ENCODE assay signal across 33 mouse cellular contexts in genomic region chr16:13735977-13736376, GRCm38 (mm10). TPM values are rescaled to one million over a fixed set of nuclear protein-coding genes. Genes with fewer than 3 reads are reported as not detected.
"Had no signal": no experiment of that assay in that cellular context is flagged by ENCODE, and none has a peak within 500 bp of the region (broad histone marks: within the 10 kb centered on the region; RNA-seq: fewer than 3 reads in every experiment).

No protein-coding gene starts in this region.

- ATAC-seq: hindbrain, embryonic 16.5 days; inflammation-experienced regulatory T-cells, adult 6 months; intestine, embryonic 15.5 days; intestine, postnatal 0 days; liver, postnatal 0 days had no signal

- H3K9ac ChIP-seq: heart, embryonic 12.5 days; hindbrain, embryonic 12.5 days; hindbrain, embryonic 14.5 days; intestine, embryonic 15.5 days; limb, embryonic 12.5 days; liver, embryonic 13.5 days; liver, embryonic 15.5 days; liver, postnatal 0 days had no signal

- H3K4me1 ChIP-seq: heart, embryonic 12.5 days; hindbrain, embryonic 12.5 days; limb, embryonic 10.5 days; limb, embryonic 12.5 days had no signal

- H3K4me2 ChIP-seq: heart, embryonic 12.5 days; hindbrain, embryonic 12.5 days; hindbrain, embryonic 14.5 days; intestine, embryonic 15.5 days; limb, embryonic 12.5 days; liver, embryonic 11.5 days; liver, embryonic 13.5 days; liver, embryonic 15.5 days had no signal

- H3K36me3 ChIP-seq: heart, embryonic 12.5 days; hindbrain, embryonic 10.5 days; hindbrain, embryonic 12.5 days; intestine, embryonic 15.5 days; limb, embryonic 10.5 days; limb, embryonic 12.5 days; liver, embryonic 13.5 days; liver, embryonic 15.5 days had no signal

- H3K4me3 ChIP-seq: gastrocnemius, adult 2 months; heart, adult 2 months; heart, embryonic 12.5 days; hindbrain, embryonic 10.5 days; hindbrain, embryonic 12.5 days; intestine, embryonic 15.5 days; layer of hippocampus, adult 2 months; left cerebral cortex, adult 2 months; limb, embryonic 10.5 days; limb, embryonic 12.5 days; liver, embryonic 13.5 days; liver, embryonic 15.5 days had no signal

- H3K9me3 ChIP-seq: heart, embryonic 12.5 days; hindbrain, embryonic 10.5 days; hindbrain, embryonic 12.5 days; intestine, embryonic 15.5 days; limb, embryonic 10.5 days; limb, embryonic 12.5 days; liver, embryonic 13.5 days; liver, embryonic 15.5 days had no signal

- H3K27me3 ChIP-seq: heart, embryonic 12.5 days; hindbrain, embryonic 12.5 days; intestine, embryonic 15.5 days; limb, embryonic 12.5 days; liver, embryonic 13.5 days; liver, embryonic 15.5 days had no signal

- DNase-seq: gastrocnemius, adult 2 months; gastrocnemius, postnatal 14 days; gastrocnemius, postnatal 36 days; heart, adult 11 months; heart, adult 2 months; heart, postnatal 10 days; heart, postnatal 4 days; kidney, adult 2 months; kidney, postnatal 14 days; liver; liver, embryonic 13.5 days; liver, postnatal 0 days had no signal

- H3K27ac ChIP-seq: gastrocnemius, adult 2 months; heart, adult 2 months; hindbrain, embryonic 10.5 days; hindbrain, embryonic 12.5 days; hindbrain, embryonic 14.5 days; intestine, embryonic 15.5 days; layer of hippocampus, adult 2 months; left cerebral cortex, adult 2 months; limb, embryonic 10.5 days; limb, embryonic 12.5 days; liver, embryonic 13.5 days; liver, embryonic 15.5 days had no signal

RNA-seq across cellular contexts. Expression of gene Pla2g10, which starts 5.2 kb away (rescaled TPM):
- total RNA-seq: gastrocnemius, adult 2 months; gastrocnemius, postnatal 14 days; gastrocnemius, postnatal 36 days; heart, adult 2 months; heart, postnatal 10 days; heart, postnatal 25 days; heart, postnatal 4 days; layer of hippocampus, adult 2 months; layer of hippocampus, postnatal 10 days; layer of hippocampus, postnatal 25 days; left cerebral cortex, adult 2 months; left cerebral cortex, postnatal 14 days; left cerebral cortex, postnatal 36 days had no signal
- polyA plus RNA-seq: frontal cortex, adult 2 months; heart, embryonic 14.5 days; limb, embryonic 12.5 days; liver, embryonic 13.5 days; liver, embryonic 15.5 days; liver, postnatal 0 days had no signal
